Mouse (Mus musculus): ENCODE results near the gene Rad51b.

DNA sequence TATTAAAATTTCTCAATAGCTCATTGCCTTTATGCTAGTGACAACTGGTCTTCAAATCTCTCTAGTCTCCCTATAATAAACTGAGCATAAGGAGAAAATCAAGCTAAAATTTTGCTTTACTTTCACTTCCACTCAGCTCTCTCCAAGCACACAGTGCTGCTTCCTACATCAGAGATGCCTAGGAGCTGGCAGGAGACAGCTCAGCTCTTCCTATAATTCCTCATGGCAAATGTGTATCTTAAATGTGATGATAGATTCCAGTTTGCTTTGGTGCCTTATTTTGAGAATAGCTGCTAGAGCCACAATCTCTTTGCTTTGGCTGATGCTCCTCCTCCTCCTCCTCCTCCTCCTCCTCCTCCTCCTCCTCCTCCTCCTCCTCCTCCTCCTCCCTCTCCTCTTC, 428.6 kb downstream of the Rad51b start:
- no peak for TF ChIP-seq CTCF (IDR thresholded peaks at IDR 0.05; ENCODE audit: low read depth, low read length)
- no peak for TF ChIP-seq TAL1 (conservative IDR thresholded peaks at IDR 0.05; ENCODE audit: low read depth, low read length)
- no peak for TF ChIP-seq GATA1 (IDR thresholded peaks at IDR 0.05; ENCODE audit: borderline replicate concordance, low read length)
